Mouse (Mus musculus): ENCODE results near the gene Fez2. TPM values are rescaled to one million over a fixed set of nuclear protein-coding genes. Genes with fewer than 3 reads are reported as not detected.

The Fez2 gene
- total RNA-seq, 2 experiments from 2014 or later, result 12.7 to 14.9 TPM

GRCm38 (mm10) chr17:78374756-78375155 is 43.2 kb downstream of the Fez2 start:
- no peak for ATAC-seq (replicated peaks; ENCODE audit: low FRiP score, poor library complexity, severe bottlenecking)

- ATAC-seq (replicated peaks; ENCODE audit: low FRiP score, poor library complexity, severe bottlenecking), result no peak
Observed at GRCm38 (mm10) chr17:78373849-78374248, 44.1 kb downstream of the Fez2 start.

- no peak for ATAC-seq (replicated peaks; ENCODE audit: low FRiP score, poor library complexity, severe bottlenecking)
Observed at GRCm38 (mm10) chr17:78373174-78373573, 44.8 kb downstream of the Fez2 start.

- no peak for ATAC-seq (replicated peaks; ENCODE audit: low FRiP score, poor library complexity, severe bottlenecking)
Observed at GRCm38 (mm10) chr17:78370445-78370844, 47.5 kb downstream of the Fez2 start.

- ATAC-seq (replicated peaks; ENCODE audit: low FRiP score, poor library complexity, severe bottlenecking), result no peak
Observed at GRCm38 (mm10) chr17:78368481-78368880, 49.5 kb downstream of the Fez2 start.

- ATAC-seq (replicated peaks; ENCODE audit: low FRiP score, poor library complexity, severe bottlenecking), result no peak
Observed at GRCm38 (mm10) chr17:78366070-78366469, 51.9 kb downstream of the Fez2 start.

- ATAC-seq (replicated peaks; ENCODE audit: low FRiP score, poor library complexity, severe bottlenecking), result no peak
Observed at GRCm38 (mm10) chr17:78364555-78365302, 53.2 kb downstream of the Fez2 start.

- 0 out of 2 replicates have a peak, but pooled peaks have one; percentile 48 for ATAC-seq (replicated peaks; ENCODE audit: low FRiP score, poor library complexity, severe bottlenecking)
Observed at GRCm38 (mm10) chr17:78361939-78362728, 55.8 kb downstream of the Fez2 start.

GRCm38 (mm10) chr17:78358251-78358726 is 59.7 kb downstream of the Fez2 start:
- no peak for ATAC-seq (replicated peaks; ENCODE audit: low FRiP score, poor library complexity, severe bottlenecking)

- ATAC-seq (replicated peaks; ENCODE audit: low FRiP score, poor library complexity, severe bottlenecking), result no peak
Observed at GRCm38 (mm10) chr17:78357753-78358152, 60.2 kb downstream of the Fez2 start.

- no peak for ATAC-seq (replicated peaks; ENCODE audit: low FRiP score, poor library complexity, severe bottlenecking)
Observed at GRCm38 (mm10) chr17:78355611-78356010, 62.3 kb downstream of the Fez2 start.

GRCm38 (mm10) chr17:78354871-78355270 is 63.1 kb downstream of the Fez2 start:
- ATAC-seq (replicated peaks; ENCODE audit: low FRiP score, poor library complexity, severe bottlenecking), result no peak

- ATAC-seq (replicated peaks; ENCODE audit: low FRiP score, poor library complexity, severe bottlenecking), result no peak
Observed at GRCm38 (mm10) chr17:78354411-78354810, 63.5 kb downstream of the Fez2 start.

- ATAC-seq (replicated peaks; ENCODE audit: low FRiP score, poor library complexity, severe bottlenecking), result no peak
Observed at GRCm38 (mm10) chr17:78352500-78352855, 65.5 kb downstream of the Fez2 start.

- ATAC-seq (replicated peaks; ENCODE audit: low FRiP score, poor library complexity, severe bottlenecking), result no peak
Observed at GRCm38 (mm10) chr17:78351676-78352499, 66.1 kb downstream of the Fez2 start.

GRCm38 (mm10) chr17:78347111-78347801 is 70.7 kb downstream of the Fez2 start:
- ATAC-seq (replicated peaks; ENCODE audit: low FRiP score, poor library complexity, severe bottlenecking), result no peak

- ATAC-seq (replicated peaks; ENCODE audit: low FRiP score, poor library complexity, severe bottlenecking), result no peak
Observed at GRCm38 (mm10) chr17:78343688-78344087, 74.3 kb downstream of the Fez2 start.

- no peak for ATAC-seq (replicated peaks; ENCODE audit: low FRiP score, poor library complexity, severe bottlenecking)
Observed at GRCm38 (mm10) chr17:78335250-78335649, 82.7 kb downstream of the Fez2 start.

- no peak for ATAC-seq (replicated peaks; ENCODE audit: low FRiP score, poor library complexity, severe bottlenecking)
Observed at GRCm38 (mm10) chr17:78333275-78333674, 84.7 kb downstream of the Fez2 start.

- ATAC-seq (replicated peaks; ENCODE audit: low FRiP score, poor library complexity, severe bottlenecking), result no peak
Observed at GRCm38 (mm10) chr17:78331438-78331837, 86.5 kb downstream of the Fez2 start.
